Mouse (Mus musculus): ENCODE measurements around the gene Ctns.

Gene Ctns

GRCm38 (mm10) chr11:73144261-73144681 lies 54.6 kb downstream of the Ctns start:
- no peak for DNase-seq (ENCODE audit: low spot score in 2 of 2)

GRCm38 (mm10) chr11:73137591-73138501 lies 61.0 kb downstream of the Ctns start, which contains the start of gene Haspin:
TSS of gene Haspin (minus strand) at chr11:73138294.
- DNase-seq (ENCODE audit: low spot score in 2 of 2), result peak; percentile 85 to 94

GRCm38 (mm10) chr11:73137116-73137515 lies 61.7 kb downstream of the Ctns start:
- DNase-seq (ENCODE audit: low spot score in 2 of 2), result peak in 1 of 2 experiments; percentile 10

- DNase-seq (ENCODE audit: low spot score in 2 of 2), result no peak
These were observed 62.3 kb downstream of the Ctns start for GRCm38 (mm10) chr11:73136587-73136986.

DNA sequence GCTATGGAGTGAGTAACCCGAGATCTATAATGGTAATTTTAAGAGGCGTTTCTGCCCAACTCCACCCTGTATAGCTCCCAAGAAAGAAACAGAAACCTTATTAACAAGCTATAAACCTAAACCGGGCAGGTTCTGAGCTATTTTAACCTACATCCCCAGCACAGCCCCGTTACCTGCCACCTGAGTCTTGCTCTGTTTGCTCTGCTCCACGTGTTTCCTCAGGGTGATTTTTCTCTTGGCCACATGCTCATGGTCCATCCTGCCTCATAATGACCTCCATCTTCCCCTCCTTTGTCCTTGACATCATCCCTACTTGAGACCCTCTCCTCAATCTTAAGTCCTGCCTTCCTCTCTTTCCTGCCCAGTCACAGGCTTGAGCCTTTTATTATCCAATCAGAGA lies 64.6 kb downstream of the Ctns start:
- no peak for DNase-seq (ENCODE audit: low spot score in 2 of 2)

Data from thymus, postnatal 10 days (tissue).